Comparison of ENCODE assay signal across 8 mouse cellular contexts in genomic region chr6:120970939-120971796, GRCm38 (mm10). TPM values are rescaled to one million over a fixed set of nuclear protein-coding genes. Genes with fewer than 3 reads are reported as not detected.
DNase-seq lines count a peak whose midpoint lies in the region; ATAC-seq and TF ChIP-seq lines count a peak whose summit lies in the region.

No protein-coding gene starts in this region.

- H3K27me3 ChIP-seq in hindbrain, embryonic 11.5 days (ENCODE audit: control insufficient read depth, insufficient read depth, low read length): no peaks in the 10 kb centered on the region
- no peaks in the 10 kb centered on the region for H3K27me3 ChIP-seq in hindbrain, embryonic 10.5 days (ENCODE audit: insufficient read depth, poor library complexity, severe bottlenecking)
- H3K27me3 ChIP-seq in neural tube, embryonic 13.5 days: no peaks in the 10 kb centered on the region
- no peaks in the 10 kb centered on the region for H3K27me3 ChIP-seq in neural tube, embryonic 15.5 days (replicated peaks)
- no peaks in the 10 kb centered on the region for H3K27me3 ChIP-seq in hindbrain, embryonic 15.5 days
- no peaks in the 10 kb centered on the region for H3K27me3 ChIP-seq in stomach, embryonic 16.5 days (ENCODE audit: control insufficient read depth, insufficient read depth, low read length)

- TF ChIP-seq CTCF in lung, adult 2 months (IDR thresholded peaks at IDR 0.05; ENCODE audit: insufficient read depth, low read length): no peak

- H3K36me3 ChIP-seq in hindbrain, embryonic 11.5 days (ENCODE audit: control insufficient read depth, insufficient read depth, low read length): no peaks in the 10 kb centered on the region
- peaks cover 44% of the 10 kb centered on the region for H3K36me3 ChIP-seq in hindbrain, embryonic 10.5 days
- H3K36me3 ChIP-seq in neural tube, embryonic 13.5 days: peaks cover 55% of the 10 kb centered on the region
- H3K36me3 ChIP-seq in neural tube, embryonic 15.5 days: peaks cover 45% of the 10 kb centered on the region
- H3K36me3 ChIP-seq in hindbrain, embryonic 15.5 days: peaks cover 35% of the 10 kb centered on the region
- H3K36me3 ChIP-seq in stomach, embryonic 16.5 days (ENCODE audit: control insufficient read depth, insufficient read depth, low read length): 0 out of 2 replicates have a peak, but pooled peaks cover 2% of the 10 kb centered on the region

- H3K9ac ChIP-seq in hindbrain, embryonic 11.5 days (ENCODE audit: low read depth, low read length): no peak overlapping the region
- no peak overlapping the region for H3K9ac ChIP-seq in neural tube, embryonic 13.5 days
- no peak overlapping the region for H3K9ac ChIP-seq in neural tube, embryonic 15.5 days (replicated peaks)
- no peak overlapping the region for H3K9ac ChIP-seq in hindbrain, embryonic 15.5 days
- no peak overlapping the region for H3K9ac ChIP-seq in stomach, embryonic 16.5 days (ENCODE audit: low read length)

- no peaks in the 10 kb centered on the region for H3K9me3 ChIP-seq in hindbrain, embryonic 11.5 days (ENCODE audit: control insufficient read depth, low read length)
- H3K9me3 ChIP-seq in hindbrain, embryonic 10.5 days: no peaks in the 10 kb centered on the region
- no peaks in the 10 kb centered on the region for H3K9me3 ChIP-seq in neural tube, embryonic 13.5 days
- H3K9me3 ChIP-seq in neural tube, embryonic 15.5 days (replicated peaks): no peaks in the 10 kb centered on the region
- no peaks in the 10 kb centered on the region for H3K9me3 ChIP-seq in hindbrain, embryonic 15.5 days
- no peaks in the 10 kb centered on the region for H3K9me3 ChIP-seq in stomach, embryonic 16.5 days (replicated peaks; ENCODE audit: control insufficient read depth, low read length)

- H3K27ac ChIP-seq in hindbrain, embryonic 11.5 days (ENCODE audit: low read depth, low read length): no peak overlapping the region
- H3K27ac ChIP-seq in hindbrain, embryonic 10.5 days: no peak overlapping the region
- no peak overlapping the region for H3K27ac ChIP-seq in neural tube, embryonic 13.5 days (replicated peaks)
- H3K27ac ChIP-seq in neural tube, embryonic 15.5 days (replicated peaks): no peak overlapping the region
- H3K27ac ChIP-seq in hindbrain, embryonic 15.5 days (replicated peaks): no peak overlapping the region
- no peak overlapping the region for H3K27ac ChIP-seq in stomach, embryonic 16.5 days (ENCODE audit: low read length)

- 71% methylated on average over 8 of the region's 8 CpGs for WGBS in hindbrain, embryonic 11.5 days
- WGBS in hindbrain, embryonic 10.5 days: 70% methylated on average over 8 of the region's 8 CpGs
- WGBS in neural tube, embryonic 13.5 days: 72% methylated on average over 8 of the region's 8 CpGs
- WGBS in neural tube, embryonic 15.5 days: 74% methylated on average over 8 of the region's 8 CpGs
- WGBS in hindbrain, embryonic 15.5 days: 68% methylated on average over 8 of the region's 8 CpGs
- WGBS in stomach, embryonic 16.5 days: 65% methylated on average over 8 of the region's 8 CpGs
- WGBS in lung, adult 2 months: 70% methylated on average over 8 of the region's 8 CpGs

- H3K4me3 ChIP-seq in hindbrain, embryonic 11.5 days (ENCODE audit: low read depth, low read length): no peak overlapping the region
- H3K4me3 ChIP-seq in hindbrain, embryonic 10.5 days: no peak overlapping the region
- H3K4me3 ChIP-seq in neural tube, embryonic 13.5 days: no peak overlapping the region
- H3K4me3 ChIP-seq in neural tube, embryonic 15.5 days (replicated peaks): no peak overlapping the region
- H3K4me3 ChIP-seq in hindbrain, embryonic 15.5 days: no peak overlapping the region
- no peak overlapping the region for H3K4me3 ChIP-seq in stomach, embryonic 16.5 days (replicated peaks; ENCODE audit: low read length)
- no peak overlapping the region for H3K4me3 ChIP-seq in lung, adult 2 months (replicated peaks; ENCODE audit: extremely low read depth, low read depth, low read length)

- peak; percentile 22; the same call in 1 of the 2 replicates for ATAC-seq in hindbrain, embryonic 11.5 days (ENCODE audit: low FRiP score)
- peak; percentile 49 for ATAC-seq in neural tube, embryonic 13.5 days (ENCODE audit: low read depth)
- no peak for ATAC-seq in neural tube, embryonic 15.5 days (ENCODE audit: low FRiP score)
- ATAC-seq in hindbrain, embryonic 15.5 days (ENCODE audit: low FRiP score, low read depth): peak; percentile 42
- peak; percentile 29; the same call in 1 of the 2 replicates for ATAC-seq in stomach, embryonic 16.5 days (ENCODE audit: insufficient read depth, low FRiP score)

- H3K4me2 ChIP-seq in hindbrain, embryonic 11.5 days (replicated peaks; ENCODE audit: low read depth, low read length): no peak overlapping the region
- no peak overlapping the region for H3K4me2 ChIP-seq in neural tube, embryonic 13.5 days
- no peak overlapping the region for H3K4me2 ChIP-seq in neural tube, embryonic 15.5 days
- H3K4me2 ChIP-seq in hindbrain, embryonic 15.5 days: no peak overlapping the region
- no peak overlapping the region for H3K4me2 ChIP-seq in stomach, embryonic 16.5 days (ENCODE audit: low read depth, low read length)

- TF ChIP-seq POLR2A in lung, adult 2 months (IDR thresholded peaks at IDR 0.05; ENCODE audit: borderline replicate concordance, extremely low read depth, low read depth, low read length): no peak

- H3K4me1 ChIP-seq in hindbrain, embryonic 11.5 days (replicated peaks; ENCODE audit: control insufficient read depth, insufficient read depth, low read length): no peaks in the 10 kb centered on the region; the same call in 1 of the 2 replicates
- peaks cover 2% of the 10 kb centered on the region; the same call in 1 of the 2 replicates for H3K4me1 ChIP-seq in hindbrain, embryonic 10.5 days (replicated peaks)
- H3K4me1 ChIP-seq in neural tube, embryonic 13.5 days (replicated peaks): no peaks in the 10 kb centered on the region
- no peaks in the 10 kb centered on the region for H3K4me1 ChIP-seq in neural tube, embryonic 15.5 days
- H3K4me1 ChIP-seq in hindbrain, embryonic 15.5 days (replicated peaks): no peaks in the 10 kb centered on the region
- no peaks in the 10 kb centered on the region for H3K4me1 ChIP-seq in stomach, embryonic 16.5 days (ENCODE audit: control insufficient read depth, insufficient read depth, low read length)
- H3K4me1 ChIP-seq in lung, adult 2 months (ENCODE audit: control insufficient read depth, insufficient read depth, low read length): no peaks in the 10 kb centered on the region; the same call in 1 of the 2 replicates

- DNase-seq in hindbrain, embryonic 11.5 days (ENCODE audit: low spot score): no peak
- no peak for DNase-seq in hindbrain, embryonic 10.5 days (ENCODE audit: low spot score)
- DNase-seq in lung, adult 2 months: no peak
- no peak for DNase-seq in cerebellum, postnatal 10 days

RNA-seq across cellular contexts. Expression of gene Bid, which starts 54.5 kb away (rescaled TPM):
- polyA plus RNA-seq in hindbrain, embryonic 11.5 days (2014; fragmentation: Nextera tagmentation; extraction: Ambion mirVana): 15.9 and 16.8 TPM in 2 replicates
- 15.7 and 17.5 TPM in 2 replicates for polyA plus RNA-seq in hindbrain, embryonic 10.5 days (2016; fragmentation: Nextera tagmentation; extraction: Ambion mirVana)
- polyA plus RNA-seq in neural tube, embryonic 13.5 days (2015; fragmentation: Nextera tagmentation; extraction: Ambion mirVana): 26.9 and 27.4 TPM in 2 replicates
- 38.7 and 43.0 TPM in 2 replicates for polyA plus RNA-seq in neural tube, embryonic 15.5 days (2015; fragmentation: Nextera tagmentation; extraction: Ambion mirVana)
- 39.1 and 39.3 TPM in 2 replicates for polyA plus RNA-seq in hindbrain, embryonic 15.5 days (2015; fragmentation: Nextera tagmentation; extraction: Ambion mirVana)
- polyA plus RNA-seq in stomach, embryonic 16.5 days (2015; fragmentation: Nextera tagmentation; extraction: Ambion mirVana): 20.7 and 21.4 TPM in 2 replicates
- 3.6 and 5.4 TPM in 2 replicates for polyA plus RNA-seq in lung, adult 2 months (2012; rRNA removed)
